Mouse (Mus musculus) ovary, postnatal 14 days (tissue): ENCODE results near the gene Runx2.

ENCODE experiments used
- DNase-seq: peaks from one replicate; pipeline ENCODE4 v3.0.0; 2022; ENCODE audit warnings: low spot score

The Runx2 gene

GRCm38 (mm10) chr17:44713404-44713803, 101.2 kb downstream of the Runx2 start:
- no peak for DNase-seq

GRCm38 (mm10) chr17:44709516-44710252, 104.9 kb downstream of the Runx2 start:
- peak; percentile 36 for DNase-seq

DNA sequence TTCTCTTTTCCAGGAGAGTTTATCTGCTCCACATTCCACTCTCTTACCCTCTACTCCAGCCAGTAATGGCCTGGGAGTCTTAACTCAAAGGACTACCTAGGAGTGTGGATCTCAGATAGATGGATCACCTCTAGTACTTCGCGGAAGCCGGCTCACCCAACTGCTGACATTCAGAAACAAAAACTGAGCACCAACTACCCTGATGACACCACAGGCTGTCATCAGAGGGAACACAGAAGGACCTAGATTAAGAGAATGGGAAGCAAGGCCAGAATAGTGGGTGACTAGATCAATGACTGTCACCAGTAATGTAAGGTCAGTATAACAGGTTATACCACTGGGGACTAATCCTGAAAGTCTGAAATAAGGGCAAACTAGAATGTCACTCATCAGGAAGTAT, 106.6 kb downstream of the Runx2 start:
- DNase-seq, result no peak

- no peak for DNase-seq
Observed at GRCm38 (mm10) chr17:44706531-44706930, 108.1 kb downstream of the Runx2 start.

GRCm38 (mm10) chr17:44702506-44703298, 111.9 kb downstream of the Runx2 start:
- no peak for DNase-seq

DNA sequence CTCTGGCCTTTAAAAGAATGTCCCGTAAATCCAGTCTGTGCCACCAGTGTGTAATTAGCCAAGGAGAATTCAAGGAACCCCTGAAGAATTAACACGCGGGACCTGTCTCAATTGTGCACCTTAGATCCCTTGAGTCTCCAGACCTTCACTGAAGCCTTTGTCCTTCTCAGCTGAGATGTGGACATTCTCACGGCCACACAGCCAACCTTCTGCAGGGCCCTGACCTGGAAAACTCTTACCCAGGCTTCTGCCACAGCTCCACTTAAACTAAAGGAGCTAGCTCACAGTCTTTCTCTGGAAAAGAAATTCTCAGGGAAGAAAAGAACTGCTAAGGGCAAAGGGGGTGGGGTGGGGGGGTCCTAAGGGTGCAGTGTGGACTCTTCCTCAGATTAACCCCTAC, 113.1 kb downstream of the Runx2 start:
- DNase-seq, result no peak

GRCm38 (mm10) chr17:44700326-44700725, 114.3 kb downstream of the Runx2 start:
- DNase-seq, result no peak

GRCm38 (mm10) chr17:44697053-44697452, 117.5 kb downstream of the Runx2 start:
- DNase-seq, result no peak

DNA sequence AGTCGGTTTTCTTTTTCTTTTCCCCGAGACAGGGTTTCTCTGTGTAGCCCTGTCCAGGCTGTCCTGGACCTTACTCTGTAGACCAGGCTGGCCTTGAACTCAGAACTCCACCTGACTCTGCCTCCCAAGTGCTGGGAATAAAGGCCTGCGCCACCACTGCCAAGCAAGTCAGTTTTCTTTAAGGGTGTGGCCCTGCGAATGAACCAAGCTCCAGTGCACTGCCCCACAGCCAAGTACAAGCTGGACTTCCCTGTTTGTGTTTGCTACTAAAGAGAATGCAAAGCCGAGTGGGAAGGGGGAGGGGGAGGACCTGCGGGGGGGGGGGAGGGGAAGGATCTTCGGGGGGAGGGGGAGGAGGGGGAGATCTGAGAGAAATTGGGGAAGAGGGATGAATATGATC, 121.0 kb downstream of the Runx2 start:
- DNase-seq, result no peak

- no peak for DNase-seq
Observed at GRCm38 (mm10) chr17:44691517-44691916, 123.1 kb downstream of the Runx2 start.

DNA sequence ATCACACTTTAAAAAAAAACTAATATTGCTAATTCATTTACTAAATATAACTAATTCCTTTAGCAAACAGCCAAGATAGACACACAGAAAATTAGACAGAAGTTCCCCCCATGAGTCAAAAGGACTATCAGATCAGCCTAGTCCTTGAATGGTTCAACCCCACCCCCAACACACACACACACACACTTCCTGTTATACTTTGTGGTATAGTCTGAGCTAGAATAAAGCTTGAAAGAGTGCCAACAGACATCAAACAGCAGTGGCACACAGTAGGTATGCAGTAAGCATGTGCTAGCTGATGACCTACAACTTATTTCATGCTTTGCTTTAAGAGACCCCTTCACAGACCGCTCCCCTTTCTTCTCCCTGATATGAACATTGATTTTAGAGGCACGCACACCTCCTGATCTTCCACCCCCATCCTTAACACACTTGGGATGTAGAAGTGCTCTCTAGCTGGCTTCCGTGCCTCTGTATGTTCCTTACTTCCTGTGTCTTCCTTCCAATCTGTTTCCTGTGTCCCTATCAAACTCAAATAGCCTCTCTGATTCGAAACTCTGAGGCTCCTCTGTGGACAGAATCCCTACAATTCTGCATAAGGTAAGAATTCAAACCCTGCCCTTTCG, 124.1 kb downstream of the Runx2 start:
- no peak for DNase-seq

GRCm38 (mm10) chr17:44688306-44688705, 126.3 kb downstream of the Runx2 start:
- DNase-seq, result no peak

DNA sequence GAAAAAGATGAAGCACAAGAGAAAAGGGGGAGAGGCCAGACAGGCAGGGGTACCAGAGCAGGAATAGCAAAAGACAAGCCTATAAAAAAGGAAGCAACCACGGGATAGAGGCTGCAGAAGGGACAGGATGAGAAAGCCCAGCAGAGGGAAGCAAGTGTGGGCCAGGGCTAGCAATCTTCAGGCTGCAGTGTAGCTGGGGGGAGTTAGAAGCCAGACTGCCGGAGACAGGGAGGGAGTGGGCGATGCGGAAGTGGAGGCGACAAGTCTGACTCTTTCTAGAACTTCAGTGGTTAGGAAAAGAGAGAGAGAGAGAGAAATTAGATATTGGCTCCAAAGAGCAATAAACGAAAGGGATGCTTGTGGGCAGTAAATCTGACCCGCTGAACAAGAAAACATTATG, 129.1 kb downstream of the Runx2 start:
- no peak for DNase-seq

DNA sequence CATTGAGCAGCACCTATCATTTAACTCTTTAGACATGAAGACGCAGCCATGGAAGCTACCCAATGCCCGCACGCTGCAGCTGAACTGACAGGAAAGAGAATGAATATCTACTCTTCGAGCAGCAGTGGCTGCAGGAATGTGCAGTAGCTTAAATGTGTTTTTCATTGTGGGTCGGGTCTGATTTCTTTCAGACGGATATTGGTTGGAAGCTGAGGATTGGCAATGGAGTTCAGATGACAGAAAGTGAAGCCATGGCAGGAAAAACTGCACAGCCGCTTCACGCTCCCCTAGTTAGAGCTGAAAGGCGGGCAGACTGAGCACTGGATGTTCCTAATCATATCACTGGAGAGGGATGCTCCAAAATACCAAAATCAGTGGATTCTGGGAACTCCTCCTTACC, 131.6 kb downstream of the Runx2 start:
- DNase-seq, result no peak

GRCm38 (mm10) chr17:44677782-44678181, 136.8 kb downstream of the Runx2 start:
- peak; percentile 2 for DNase-seq

- no peak for DNase-seq
Observed at GRCm38 (mm10) chr17:44672806-44673205, 141.8 kb downstream of the Runx2 start.

GRCm38 (mm10) chr17:44671946-44672692, 142.5 kb downstream of the Runx2 start:
- no peak for DNase-seq

DNA sequence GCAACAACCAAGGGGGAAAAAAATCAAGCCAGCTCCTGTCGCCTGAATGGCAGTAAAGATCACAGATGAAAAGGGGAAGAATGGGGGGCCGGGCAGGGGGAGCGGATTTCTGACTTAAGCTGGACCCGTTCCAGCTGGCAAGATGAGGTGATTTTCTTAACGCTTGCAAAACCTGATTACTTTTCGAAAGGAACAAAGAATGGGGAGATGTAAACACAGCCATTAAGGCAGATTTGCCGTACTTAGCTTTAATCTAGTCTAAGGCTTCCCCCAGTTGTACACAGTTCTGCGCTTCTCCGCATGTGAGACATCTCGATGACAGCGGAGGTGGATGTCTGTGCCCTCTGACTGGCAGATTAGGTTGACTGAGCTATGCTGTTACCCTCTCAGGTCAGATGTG, 144.6 kb downstream of the Runx2 start:
- no peak for DNase-seq

DNA sequence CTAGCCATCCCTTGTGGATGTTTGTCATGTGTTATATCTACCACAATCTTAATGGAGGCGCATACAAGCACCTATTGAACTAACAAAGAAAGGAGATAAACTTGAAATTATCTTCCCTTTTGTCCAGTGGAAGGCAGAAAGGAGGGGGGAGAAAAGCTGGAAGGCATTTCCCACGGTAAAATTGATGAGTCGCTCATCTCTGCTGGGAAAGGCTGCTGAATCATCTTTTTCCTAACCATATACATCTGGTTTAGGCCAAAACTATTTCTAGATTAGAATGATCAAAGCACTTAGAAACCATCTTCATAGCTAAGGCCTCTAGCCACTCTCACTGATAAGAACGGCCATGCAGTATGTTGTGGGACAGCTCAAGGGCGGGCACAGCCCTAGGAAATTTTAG, 147.3 kb downstream of the Runx2 start:
- no peak for DNase-seq

DNA sequence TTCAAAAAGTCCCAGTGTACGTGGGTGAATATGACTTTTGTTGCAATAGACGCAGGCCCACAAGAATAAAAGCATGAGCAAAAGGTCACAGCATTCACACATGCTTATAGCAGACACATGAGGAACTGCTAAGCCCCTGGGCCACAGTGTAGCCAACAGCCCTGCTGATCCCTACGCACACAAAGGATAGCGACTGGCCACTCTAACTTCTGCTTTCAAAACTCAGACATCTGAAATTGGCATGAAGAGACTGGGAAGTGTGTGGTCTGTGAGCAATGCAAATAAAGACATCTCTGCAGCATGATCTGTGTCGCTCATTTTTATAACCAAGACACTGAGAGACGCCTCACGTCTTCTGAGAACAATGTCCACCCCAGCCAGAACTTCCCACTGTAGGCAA, 150.7 kb downstream of the Runx2 start:
- no peak for DNase-seq

- no peak for DNase-seq
Observed at GRCm38 (mm10) chr17:44663208-44663607, 151.4 kb downstream of the Runx2 start.

DNA sequence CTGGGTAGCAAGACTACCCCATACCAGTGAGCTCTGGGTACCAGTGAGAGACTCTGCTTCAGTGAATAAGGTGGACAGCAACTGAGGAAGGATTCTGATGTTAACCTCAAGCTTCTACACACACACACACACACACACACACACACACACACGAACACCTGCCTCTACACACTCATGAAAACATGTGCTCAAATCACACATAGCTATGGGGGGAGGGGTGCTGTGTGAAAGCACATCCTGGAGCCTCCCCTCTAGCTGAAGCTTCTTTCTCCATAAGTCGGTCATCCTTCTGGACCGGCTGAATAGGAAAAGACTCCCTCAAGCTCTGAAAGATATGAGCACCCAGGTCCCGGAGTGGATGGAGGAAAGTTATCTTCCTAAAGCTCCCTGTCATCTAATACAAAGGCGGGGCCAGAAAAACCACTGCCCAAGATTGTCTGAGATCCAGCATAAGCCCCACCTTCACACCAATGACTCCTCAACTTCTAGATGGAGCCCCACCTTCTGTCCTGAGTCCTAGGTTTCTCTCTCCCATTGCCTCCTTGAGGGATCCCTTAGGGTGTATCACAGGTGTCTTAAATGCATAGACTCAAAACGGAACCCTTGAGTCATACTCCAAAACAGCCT, 152.4 kb downstream of the Runx2 start:
- DNase-seq, result no peak
